Mouse (Mus musculus) limb, embryonic 11.5 days (tissue): ENCODE results near the gene Tspan14. TPM values are rescaled to one million over a fixed set of nuclear protein-coding genes. Genes with fewer than 3 reads are reported as not detected.

Experiments used
- ATAC-seq: fragments of 200-750 bp; cut with Nextera tagmentation; 2 replicates; pipeline ENCODE4 v1.8.0; 2017; ENCODE audit warnings: low read depth; ENCODE audit not compliant: insufficient number of reproducible peaks, low FRiP score, low TSS enrichment
- DNase-seq: peaks from one replicate; pipeline ENCODE4 v3.0.0-alpha.2; 2015; ENCODE audit warnings: low spot score
- H3K27ac ChIP-seq: fragments of 300-500 bp; sonication (generic); replicated peaks from 2 replicates; pipeline ENCODE4 v1.5.1; 2014; ENCODE audit warnings: low read depth, mild to moderate bottlenecking, low read length
- H3K27me3 ChIP-seq: fragments of 300-500 bp; sonication (generic); 2 replicates; pipeline ENCODE4 v1.6.1; 2014; ENCODE audit warnings: mild to moderate bottlenecking, low read length, mixed read lengths; ENCODE audit not compliant: control insufficient read depth, insufficient read depth
- H3K36me3 ChIP-seq: fragments of 300-500 bp; sonication (generic); 2 replicates; pipeline ENCODE4 v1.6.1; 2014; ENCODE audit warnings: mild to moderate bottlenecking, low read length, moderate library complexity, mixed read lengths; ENCODE audit not compliant: control insufficient read depth, insufficient read depth
- H3K4me1 ChIP-seq: fragments of 300-500 bp; sonication (generic); 2 replicates; pipeline ENCODE4 v1.6.1; 2014; ENCODE audit warnings: low read length, mixed read lengths; ENCODE audit not compliant: control insufficient read depth, insufficient read depth
- H3K4me2 ChIP-seq: fragments of 300-500 bp; sonication (generic); 2 replicates; pipeline ENCODE4 v1.6.1; 2014; ENCODE audit warnings: low read depth, mild to moderate bottlenecking, moderate library complexity; ENCODE audit not compliant: severe bottlenecking
- H3K4me3 ChIP-seq: fragments of 300-500 bp; sonication (generic); 2 replicates; pipeline ENCODE4 v1.5.1; 2014; ENCODE audit warnings: low read depth, low read length
- H3K9ac ChIP-seq: fragments of 300-500 bp; sonication (generic); 2 replicates; pipeline ENCODE4 v1.6.1; 2014; ENCODE audit warnings: mild to moderate bottlenecking, low read length
- H3K9me3 ChIP-seq: fragments of 300-500 bp; sonication (generic); 2 replicates; pipeline ENCODE4 v1.6.1; 2016; ENCODE audit warnings: low read length; ENCODE audit not compliant: control insufficient read depth
- polyA plus RNA-seq: library from polyadenylated mRNA; unstranded; fragments of >200 nt; fragmentation: Nextera tagmentation; extraction: Ambion mirVana; gene quantifications from 2 replicates; pipeline ENCODE4 v1.2.1, GENCODE M21; 2014

The Tspan14 gene
- polyA plus RNA-seq, 1 experiment from 2014 or later: 87.0 TPM

DNA sequence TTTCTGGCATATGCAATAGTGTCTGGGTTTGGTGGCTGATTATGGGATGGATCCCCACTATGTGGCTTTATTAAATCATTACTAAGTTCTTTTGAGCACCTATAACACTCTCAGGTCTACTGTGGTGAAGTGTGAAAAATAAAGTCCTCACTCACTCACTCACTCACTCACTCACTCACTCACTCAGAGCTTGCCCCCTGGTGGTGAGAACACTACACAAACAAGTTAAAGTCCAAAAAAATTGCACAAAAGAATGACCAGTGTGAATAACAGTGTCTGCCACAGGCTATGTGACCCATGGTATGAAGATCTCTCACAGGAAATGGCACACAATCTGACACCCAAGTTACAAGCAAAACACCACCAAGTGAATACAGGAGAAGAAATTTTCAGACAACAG, 103.6 kb downstream of the Tspan14 start:
- no peak for DNase-seq
- ATAC-seq: no peak
- no peaks in the 10 kb centered on the region for H3K9me3 ChIP-seq
- no peak overlapping the region for H3K27ac ChIP-seq
- H3K4me3 ChIP-seq: no peak overlapping the region
- no peak overlapping the region for H3K4me2 ChIP-seq
- H3K9ac ChIP-seq: no peak overlapping the region
- no peaks in the 10 kb centered on the region for H3K36me3 ChIP-seq
- H3K27me3 ChIP-seq: no peaks in the 10 kb centered on the region
- H3K4me1 ChIP-seq: no peaks in the 10 kb centered on the region

Other genes starting within 250 kb of the Tspan14 start
- gene Sh2d4b, start 73.5 kb downstream of the Tspan14 start, polyA plus RNA-seq: 0.32 and 0.44 TPM in 2 replicates
- gene Fam213a, start 47.0 kb upstream of the Tspan14 start, polyA plus RNA-seq: 37.7 and 38.1 TPM in 2 replicates
- not detected in 2 replicates for gene Dydc2, start 102.4 kb upstream of the Tspan14 start, polyA plus RNA-seq
- gene Dydc1, start 106.1 kb upstream of the Tspan14 start, polyA plus RNA-seq: not detected in 2 replicates
- gene Mat1a, start 138.2 kb upstream of the Tspan14 start, polyA plus RNA-seq: not detected in 2 replicates
- gene Sftpa1, start 165.0 kb upstream of the Tspan14 start, polyA plus RNA-seq: not detected in 2 replicates
- not detected in 2 replicates for gene Mbl1, start 184.7 kb upstream of the Tspan14 start, polyA plus RNA-seq
- gene Sftpd, start 218.3 kb upstream of the Tspan14 start, polyA plus RNA-seq: not detected in 2 replicates